Mouse (Mus musculus): ENCODE data around the gene Reln. TPM values are rescaled to one million over a fixed set of nuclear protein-coding genes. Genes with fewer than 3 reads are reported as not detected.

The Reln gene
- polyA plus RNA-seq, 1 experiment from 2014 or later: 5.1 TPM

- no peak overlapping the region for H3K9ac ChIP-seq
- H3K27me3 ChIP-seq: no peaks in the 10 kb centered on the region
- no peak overlapping the region for H3K27ac ChIP-seq (replicated peaks)
- H3K4me3 ChIP-seq (replicated peaks): no peak overlapping the region
- H3K36me3 ChIP-seq: no peaks in the 10 kb centered on the region
- H3K9me3 ChIP-seq (replicated peaks): no peaks in the 10 kb centered on the region
- 45% methylated on average over 4 of the region's 4 CpGs for WGBS
- no peaks in the 10 kb centered on the region for H3K4me1 ChIP-seq
- H3K4me2 ChIP-seq (replicated peaks): no peak overlapping the region
- ATAC-seq (ENCODE audit: insufficient number of reproducible peaks, low FRiP score, low TSS enrichment, low read depth): no peak
Observed at GRCm38 (mm10) chr5:21986311-21986710, 358.2 kb downstream of the Reln start.

GRCm38 (mm10) chr5:21983021-21983667, 361.4 kb downstream of the Reln start:
- Histone ChIP-seq H3K9me3 (replicated peaks) (no peaks in the 10 kb centered on the region), H3K27ac (replicated peaks) (no peak overlapping the region), H3K9ac (no peak overlapping the region), H3K4me3 (replicated peaks) (no peak overlapping the region), H3K36me3 (no peaks in the 10 kb centered on the region), H3K27me3 (no peaks in the 10 kb centered on the region), H3K4me2 (replicated peaks) (no peak overlapping the region), H3K4me1 (no peaks in the 10 kb centered on the region)
- no peak for ATAC-seq (ENCODE audit: insufficient number of reproducible peaks, low FRiP score, low TSS enrichment, low read depth)
- 62% methylated on average over 3 of the region's 3 CpGs for WGBS

GRCm38 (mm10) chr5:21981216-21981615, 363.3 kb downstream of the Reln start:
- H3K4me1 ChIP-seq: no peaks in the 10 kb centered on the region
- H3K36me3 ChIP-seq: no peaks in the 10 kb centered on the region
- H3K9ac ChIP-seq: no peak overlapping the region
- no peak overlapping the region for H3K4me2 ChIP-seq (replicated peaks)
- 83% methylated on average over 3 of the region's 3 CpGs for whole genome bisulfite sequencing
- no peak for ATAC-seq (ENCODE audit: insufficient number of reproducible peaks, low FRiP score, low TSS enrichment, low read depth)
- H3K9me3 ChIP-seq (replicated peaks): no peaks in the 10 kb centered on the region
- no peak overlapping the region for H3K27ac ChIP-seq (replicated peaks)
- H3K4me3 ChIP-seq (replicated peaks): no peak overlapping the region
- H3K27me3 ChIP-seq: no peaks in the 10 kb centered on the region

- ATAC-seq (ENCODE audit: insufficient number of reproducible peaks, low FRiP score, low TSS enrichment, low read depth): no peak
- no peaks in the 10 kb centered on the region for H3K4me1 ChIP-seq
- H3K4me2 ChIP-seq (replicated peaks): no peak overlapping the region
- no peak overlapping the region for H3K27ac ChIP-seq (replicated peaks)
- H3K27me3 ChIP-seq: no peaks in the 10 kb centered on the region
- 88% methylated on average over 3 of the region's 3 CpGs for WGBS
- H3K36me3 ChIP-seq: no peaks in the 10 kb centered on the region
- no peak overlapping the region for H3K9ac ChIP-seq
- no peak overlapping the region for H3K4me3 ChIP-seq (replicated peaks)
- no peaks in the 10 kb centered on the region for H3K9me3 ChIP-seq (replicated peaks)
Observed at GRCm38 (mm10) chr5:21980544-21980943, 364.0 kb downstream of the Reln start.

- no peak overlapping the region for H3K4me2 ChIP-seq (replicated peaks)
- H3K9me3 ChIP-seq (replicated peaks): no peaks in the 10 kb centered on the region
- H3K9ac ChIP-seq: no peak overlapping the region
- H3K4me1 ChIP-seq: no peaks in the 10 kb centered on the region
- H3K4me3 ChIP-seq (replicated peaks): no peak overlapping the region
- no peaks in the 10 kb centered on the region for H3K36me3 ChIP-seq
- 26% methylated on average over 5 of the region's 5 CpGs for WGBS
- ATAC-seq (ENCODE audit: insufficient number of reproducible peaks, low FRiP score, low TSS enrichment, low read depth): no peak
- H3K27ac ChIP-seq (replicated peaks): no peak overlapping the region
- no peaks in the 10 kb centered on the region for H3K27me3 ChIP-seq
Observed at GRCm38 (mm10) chr5:21973266-21974010, 371.1 kb downstream of the Reln start.

GRCm38 (mm10) chr5:21961796-21962195, 382.7 kb downstream of the Reln start:
- no peaks in the 10 kb centered on the region for H3K36me3 ChIP-seq
- H3K27ac ChIP-seq (replicated peaks): no peak overlapping the region
- H3K9ac ChIP-seq: no peak overlapping the region
- H3K9me3 ChIP-seq (replicated peaks): no peaks in the 10 kb centered on the region
- H3K4me1 ChIP-seq: no peaks in the 10 kb centered on the region
- no peak overlapping the region for H3K4me3 ChIP-seq (replicated peaks)
- ATAC-seq (ENCODE audit: insufficient number of reproducible peaks, low FRiP score, low TSS enrichment, low read depth): no peak
- 92% methylated on average over 1 of the region's 1 CpGs for WGBS
- H3K4me2 ChIP-seq (replicated peaks): no peak overlapping the region
- H3K27me3 ChIP-seq: no peaks in the 10 kb centered on the region

GRCm38 (mm10) chr5:21960151-21960550, 384.4 kb downstream of the Reln start:
- ATAC-seq (ENCODE audit: insufficient number of reproducible peaks, low FRiP score, low TSS enrichment, low read depth): no peak
- 65% methylated on average over 14 of the region's 14 CpGs for WGBS
- Histone ChIP-seq H3K4me1 (no peaks in the 10 kb centered on the region), H3K9ac (no peak overlapping the region), H3K9me3 (replicated peaks) (no peaks in the 10 kb centered on the region), H3K36me3 (no peaks in the 10 kb centered on the region), H3K27ac (replicated peaks) (no peak overlapping the region), H3K4me3 (replicated peaks) (no peak overlapping the region), H3K4me2 (replicated peaks) (no peak overlapping the region), H3K27me3 (no peaks in the 10 kb centered on the region)

GRCm38 (mm10) chr5:21957586-21957985, 386.9 kb downstream of the Reln start:
- Histone ChIP-seq H3K4me3 (replicated peaks) (no peak overlapping the region), H3K27me3 (no peaks in the 10 kb centered on the region), H3K4me1 (no peaks in the 10 kb centered on the region), H3K27ac (replicated peaks) (no peak overlapping the region), H3K36me3 (no peaks in the 10 kb centered on the region), H3K9ac (no peak overlapping the region), H3K9me3 (replicated peaks) (no peaks in the 10 kb centered on the region), H3K4me2 (replicated peaks) (no peak overlapping the region)
- WGBS: 66% methylated on average over 4 of the region's 4 CpGs
- ATAC-seq (ENCODE audit: insufficient number of reproducible peaks, low FRiP score, low TSS enrichment, low read depth): no peak

GRCm38 (mm10) chr5:21957061-21957460, 387.4 kb downstream of the Reln start:
- Histone ChIP-seq H3K27ac (replicated peaks) (no peak overlapping the region), H3K9ac (no peak overlapping the region), H3K9me3 (replicated peaks) (no peaks in the 10 kb centered on the region), H3K27me3 (no peaks in the 10 kb centered on the region), H3K4me3 (replicated peaks) (no peak overlapping the region), H3K4me2 (replicated peaks) (no peak overlapping the region), H3K4me1 (no peaks in the 10 kb centered on the region), H3K36me3 (no peaks in the 10 kb centered on the region)
- WGBS: 79% methylated on average over 4 of the region's 4 CpGs
- ATAC-seq (ENCODE audit: insufficient number of reproducible peaks, low FRiP score, low TSS enrichment, low read depth): no peak

GRCm38 (mm10) chr5:21949507-21949897, 395.0 kb downstream of the Reln start:
- no peak for ATAC-seq (ENCODE audit: insufficient number of reproducible peaks, low FRiP score, low TSS enrichment, low read depth)
- no peak overlapping the region for H3K9ac ChIP-seq
- H3K4me3 ChIP-seq (replicated peaks): no peak overlapping the region
- no peaks in the 10 kb centered on the region for H3K9me3 ChIP-seq (replicated peaks)
- H3K27me3 ChIP-seq: no peaks in the 10 kb centered on the region
- no peaks in the 10 kb centered on the region for H3K36me3 ChIP-seq
- no peaks in the 10 kb centered on the region; the same call in 1 of the 2 replicates for H3K4me1 ChIP-seq
- no peak overlapping the region for H3K27ac ChIP-seq (replicated peaks)
- H3K4me2 ChIP-seq (replicated peaks): no peak overlapping the region
- 83% methylated on average over 7 of the region's 7 CpGs for WGBS

- no peak for ATAC-seq (ENCODE audit: insufficient number of reproducible peaks, low FRiP score, low TSS enrichment, low read depth)
- no peaks in the 10 kb centered on the region for H3K9me3 ChIP-seq (replicated peaks)
- no peaks in the 10 kb centered on the region for H3K36me3 ChIP-seq
- H3K4me1 ChIP-seq: no peaks in the 10 kb centered on the region; the same call in 1 of the 2 replicates
- no peaks in the 10 kb centered on the region for H3K27me3 ChIP-seq
- WGBS: 86% methylated on average over 11 of the region's 11 CpGs
- H3K4me3 ChIP-seq (replicated peaks): no peak overlapping the region
- H3K9ac ChIP-seq: no peak overlapping the region
- H3K4me2 ChIP-seq (replicated peaks): no peak overlapping the region
- H3K27ac ChIP-seq (replicated peaks): no peak overlapping the region
Observed at GRCm38 (mm10) chr5:21948736-21949506, 395.6 kb downstream of the Reln start.

Measured in embryonic facial prominence, embryonic 15.5 days (tissue).